ENCODE assay signal across 8 mouse cellular contexts in the genomic region with DNA sequence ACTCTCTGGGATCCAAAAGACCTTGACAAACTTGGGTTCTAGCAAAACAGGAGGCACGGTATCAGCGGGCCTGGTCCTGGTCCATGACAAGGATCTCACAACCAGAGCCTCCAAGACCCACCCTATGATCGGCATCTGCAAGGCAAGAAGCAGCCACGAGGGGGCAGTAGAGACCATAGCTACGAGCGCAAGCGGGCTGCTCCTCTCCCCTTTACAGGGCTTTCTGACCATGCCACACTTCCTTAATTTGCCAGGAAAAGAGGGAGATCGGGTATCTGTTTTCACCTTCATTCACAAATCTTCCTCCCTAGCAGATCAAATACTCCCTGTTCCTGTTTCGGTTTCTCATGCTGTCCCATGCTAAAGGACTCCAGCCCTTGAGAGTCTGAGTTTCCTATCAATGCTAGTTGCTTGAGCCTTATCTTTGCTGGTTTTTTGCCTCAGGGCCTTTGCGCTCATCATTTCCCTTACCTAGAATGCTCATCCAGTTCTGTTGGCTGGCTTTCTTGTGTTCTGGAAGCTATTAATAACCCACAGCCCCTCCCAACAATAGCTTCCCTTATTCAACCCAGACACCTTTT. TPM values are rescaled to one million over a fixed set of nuclear protein-coding genes. Genes with fewer than 3 reads are reported as not detected.
A peak's percentile ranks its signal among the peaks of the same experiment; 100 is the strongest.
DNase-seq lines count a peak whose midpoint lies in the region; ATAC-seq and TF ChIP-seq lines count a peak whose summit lies in the region.

No protein-coding gene starts in this region.

- H3K9me3 ChIP-seq in hindbrain, embryonic 16.5 days (ENCODE audit: control insufficient read depth, low read length), result no peaks in the 10 kb centered on the region

- H3K36me3 ChIP-seq in hindbrain, embryonic 16.5 days (ENCODE audit: control insufficient read depth, insufficient read depth, low read length), result no peaks in the 10 kb centered on the region

- no peak overlapping the region for H3K27ac ChIP-seq in cortical plate, adult 2 months (ENCODE audit: insufficient read depth, low read length)
- H3K27ac ChIP-seq in gastrocnemius, adult 2 months, result peak overlapping the region; percentile 73
- no peak overlapping the region for H3K27ac ChIP-seq in hindbrain, embryonic 16.5 days (ENCODE audit: low read depth, low read length)

- no peak for TF ChIP-seq POLR2A in cortical plate, adult 2 months (IDR thresholded peaks at IDR 0.05; ENCODE audit: extremely low read depth, insufficient read depth, low read length)

- peak; percentile 75 for ATAC-seq in activated CD4-positive, CD25-positive, alpha-beta regulatory T cell, adult 4 months
- peak; percentile 77 for ATAC-seq in hindbrain, embryonic 16.5 days

- intact Hi-C loops in gastrocnemius, adult 2 months (cut with DNase I), result loop anchor here (1.0 kb wide), 2 partner anchors 42 to 73 kb away; no protein-coding TSS in a partner anchor

- no peaks in the 10 kb centered on the region; the same call in 1 of the 2 replicates for H3K27me3 ChIP-seq in hindbrain, embryonic 16.5 days (replicated peaks; ENCODE audit: control insufficient read depth, insufficient read depth, low read length)

- no peak overlapping the region for H3K4me3 ChIP-seq in cortical plate, adult 2 months (ENCODE audit: insufficient read depth, low read length)
- peak overlapping the region; percentile 47 for H3K4me3 ChIP-seq in gastrocnemius, adult 2 months
- H3K4me3 ChIP-seq in hindbrain, embryonic 16.5 days (ENCODE audit: low read length), result no peak overlapping the region

- peak; percentile 96 for TF ChIP-seq CTCF in cortical plate, adult 2 months (IDR thresholded peaks at IDR 0.05; ENCODE audit: extremely low read depth, insufficient read depth, low read length)
- TF ChIP-seq CTCF in gastrocnemius, adult 2 months (IDR thresholded peaks at IDR 0.05), result no peak; the same call in 1 of the 2 replicates

- H3K9ac ChIP-seq in hindbrain, embryonic 16.5 days (ENCODE audit: low read depth, low read length), result peak overlapping the region; percentile 28

- no peak overlapping the region for H3K4me2 ChIP-seq in hindbrain, embryonic 16.5 days (ENCODE audit: low read length)

- DNase-seq in gastrocnemius, adult 2 months, result peak; percentile 95
- DNase-seq in left cerebral cortex, adult 11 months (ENCODE audit: low spot score), result peak; percentile 82
- peak; percentile 90 to 95 for DNase-seq in lung, postnatal 4 days
- peak; percentile 90 for DNase-seq in retina, postnatal 1 day
- DNase-seq in thymus, postnatal 4 days, result peak; percentile 97

- WGBS in hindbrain, embryonic 16.5 days, result 12% methylated on average over 10 of the region's 10 CpGs

- no peaks in the 10 kb centered on the region; the same call in 1 of the 2 replicates for H3K4me1 ChIP-seq in cortical plate, adult 2 months (ENCODE audit: control insufficient read depth, insufficient read depth, low read length)
- H3K4me1 ChIP-seq in hindbrain, embryonic 16.5 days (ENCODE audit: control insufficient read depth, insufficient read depth, low read depth, low read length), result peaks cover 7% of the 10 kb centered on the region

RNA-seq across cellular contexts. Expression of a gene that starts 6.9 kb away (rescaled TPM):
- polyA plus RNA-seq in activated CD4-positive, CD25-positive, alpha-beta regulatory T cell, adult 4 months (2017; shearing (Covaris generic)), result not detected
- polyA plus RNA-seq in cortical plate, adult 2 months (2012; rRNA removed), result 2.4 and 4.3 TPM in 2 replicates
- 10 to 100 TPM; 11.2 to 17.9 TPM for total RNA-seq in gastrocnemius, adult 2 months (2021)
- 5.6 and 7.0 TPM in 2 replicates for polyA plus RNA-seq in hindbrain, embryonic 16.5 days (2015; fragmentation: Nextera tagmentation; extraction: Ambion mirVana)

RNA-seq across cellular contexts. Expression of a gene that starts 14.7 kb away (rescaled TPM):
- polyA plus RNA-seq in activated CD4-positive, CD25-positive, alpha-beta regulatory T cell, adult 4 months (2017; shearing (Covaris generic)), result 10 to 100 TPM; 28.7 to 33.8 TPM
- 16.3 and 18.6 TPM in 2 replicates for polyA plus RNA-seq in cortical plate, adult 2 months (2012; rRNA removed)
- 10 to 100 TPM; 48.5 to 50.4 TPM for total RNA-seq in gastrocnemius, adult 2 months (2021)
- polyA plus RNA-seq in hindbrain, embryonic 16.5 days (2015; fragmentation: Nextera tagmentation; extraction: Ambion mirVana), result 13.5 and 16.9 TPM in 2 replicates

RNA-seq across cellular contexts. Expression of a gene that starts 21.5 kb away (rescaled TPM):
- polyA plus RNA-seq in activated CD4-positive, CD25-positive, alpha-beta regulatory T cell, adult 4 months (2017; shearing (Covaris generic)), result under 1 TPM; 0.25 to 0.90 TPM
- 0.44 and 0.48 TPM in 2 replicates for polyA plus RNA-seq in cortical plate, adult 2 months (2012; rRNA removed)
- under 1 TPM; 0.22 to 0.33 TPM for total RNA-seq in gastrocnemius, adult 2 months (2021)
- 2.7 and 2.9 TPM in 2 replicates for polyA plus RNA-seq in hindbrain, embryonic 16.5 days (2015; fragmentation: Nextera tagmentation; extraction: Ambion mirVana)

RNA-seq across cellular contexts. Expression of a gene that starts 23.5 kb away (rescaled TPM):
- polyA plus RNA-seq in activated CD4-positive, CD25-positive, alpha-beta regulatory T cell, adult 4 months (2017; shearing (Covaris generic)), result 10 to 100 TPM; 16.6 to 21.7 TPM
- 13.8 and 13.9 TPM in 2 replicates for polyA plus RNA-seq in cortical plate, adult 2 months (2012; rRNA removed)
- total RNA-seq in gastrocnemius, adult 2 months (2021), result 10 to 100 TPM; 11.8 to 14.7 TPM
- 17.1 and 22.7 TPM in 2 replicates for polyA plus RNA-seq in hindbrain, embryonic 16.5 days (2015; fragmentation: Nextera tagmentation; extraction: Ambion mirVana)

RNA-seq across cellular contexts. Expression of a gene that starts 25.4 kb away (rescaled TPM):
- polyA plus RNA-seq in activated CD4-positive, CD25-positive, alpha-beta regulatory T cell, adult 4 months (2017; shearing (Covaris generic)), result 1 to 10 TPM; 4.1 to 4.3 TPM
- 5.0 and 5.7 TPM in 2 replicates for polyA plus RNA-seq in cortical plate, adult 2 months (2012; rRNA removed)
- total RNA-seq in gastrocnemius, adult 2 months (2021), result 1 to 10 TPM; 1.6 to 2.4 TPM
- 6.4 and 8.3 TPM in 2 replicates for polyA plus RNA-seq in hindbrain, embryonic 16.5 days (2015; fragmentation: Nextera tagmentation; extraction: Ambion mirVana)
